Mouse (Mus musculus) forebrain, embryonic 16.5 days (tissue): ENCODE measurements at regions not wholly inside any gene's neighbourhood (a gene's known extent, or its start where the extent isn't known, plus 50 kb on each side); places are given as distances from the start of the nearest gene placed in this dataset.

Source experiments
- ATAC-seq: fragments of 200-750 bp; cut with Nextera tagmentation; 2 replicates; pipeline ENCODE4 v1.8.0; 2017; ENCODE audit warnings: mild to moderate bottlenecking, moderate library complexity
- H3K27ac ChIP-seq: fragments of 300-500 bp; sonication (generic); 2 replicates; pipeline ENCODE4 v1.5.1; 2014; ENCODE audit warnings: low read length, control low read depth
- H3K27me3 ChIP-seq: fragments of 300-500 bp; sonication (generic); replicated peaks from 2 replicates; pipeline ENCODE4 v1.6.1; 2014; ENCODE audit warnings: low read length; ENCODE audit not compliant: control insufficient read depth, insufficient read depth
- H3K36me3 ChIP-seq: fragments of 300-500 bp; sonication (generic); 2 replicates; pipeline ENCODE4 v1.6.1; 2014; ENCODE audit not compliant: control insufficient read depth, insufficient read depth
- H3K4me1 ChIP-seq: fragments of 300-500 bp; sonication (generic); replicated peaks from 2 replicates; pipeline ENCODE4 v1.6.1; 2014; ENCODE audit warnings: low read length; ENCODE audit not compliant: control insufficient read depth, insufficient read depth
- H3K4me2 ChIP-seq: fragments of 300-500 bp; sonication (generic); 2 replicates; pipeline ENCODE4 v1.6.1; 2014; ENCODE audit warnings: mild to moderate bottlenecking, low read length, control low read depth
- H3K4me3 ChIP-seq: fragments of 300-500 bp; sonication (generic); replicated peaks from 2 replicates; pipeline ENCODE4 v1.5.1; 2014; ENCODE audit warnings: mild to moderate bottlenecking, low read length, control low read depth
- H3K9ac ChIP-seq: fragments of 300-500 bp; sonication (generic); replicated peaks from 2 replicates; pipeline ENCODE4 v1.6.1; 2014; ENCODE audit warnings: low read depth, low read length, control low read depth
- H3K9me3 ChIP-seq: fragments of 300-500 bp; sonication (generic); 2 replicates; pipeline ENCODE4 v1.6.1; 2016; ENCODE audit warnings: low read length; ENCODE audit not compliant: control insufficient read depth
- WGBS: fragments of 180-500 bp; shearing (Covaris S2); extraction: QIAGEN DNeasy Blood & Tissue Kit; methylation state at CpG from one replicate; pipeline ENCODE4 v1.1.7; 2014; 5-methylcytosine and 5-hydroxymethylcytosine counted together

DNA sequence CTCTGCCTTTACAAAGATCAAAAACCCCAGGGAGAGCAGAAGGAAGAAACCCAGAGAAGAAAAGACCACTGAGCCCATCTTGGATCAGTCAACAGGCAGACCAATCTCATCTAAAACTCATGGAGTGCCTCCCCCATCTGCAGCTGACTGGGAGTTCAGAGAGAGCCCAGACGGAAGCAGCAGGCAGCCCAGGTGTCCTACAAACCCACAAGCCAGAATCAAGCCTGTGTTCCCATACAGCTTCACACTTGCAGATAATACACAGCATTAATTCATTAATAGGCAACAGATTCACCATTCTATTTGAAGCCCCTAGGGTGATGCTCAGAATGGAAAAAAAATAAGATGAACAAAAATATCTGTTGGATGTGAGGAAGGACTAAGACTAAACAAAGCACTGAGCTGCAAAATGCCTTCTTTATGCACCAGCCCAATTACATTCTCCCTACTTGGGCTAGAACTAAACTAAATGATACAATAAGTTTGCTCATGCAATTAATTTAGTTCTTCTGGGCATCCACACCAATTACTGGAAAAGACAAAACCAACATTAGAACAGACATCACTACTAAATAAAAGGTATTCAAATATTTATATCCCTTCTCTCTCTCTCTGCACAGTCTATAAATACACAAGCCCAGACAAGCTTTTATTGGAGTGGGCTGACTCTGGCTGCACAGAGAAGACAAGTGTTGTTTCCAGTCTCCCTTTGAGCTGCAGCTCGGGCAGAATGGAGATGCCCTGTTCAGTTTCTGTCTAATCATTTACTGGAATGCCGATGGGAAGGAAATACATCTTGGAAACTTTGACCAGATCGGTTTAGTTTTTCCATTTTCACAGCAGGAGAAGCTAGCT is 374.2 kb downstream of the Cbln4 start:
- peaks cover 3% of the 10 kb centered on the region; the same call in 1 of the 2 replicates for H3K4me1 ChIP-seq
- H3K36me3 ChIP-seq: no peaks in the 10 kb centered on the region
- H3K27ac ChIP-seq: no peak overlapping the region
- 12% methylated on average over 4 of the region's 4 CpGs for WGBS
- no peak overlapping the region for H3K9ac ChIP-seq
- ATAC-seq: peak; percentile 47
- H3K9me3 ChIP-seq: no peaks in the 10 kb centered on the region; the same call in 1 of the 2 replicates
- H3K4me2 ChIP-seq: no peak overlapping the region
- no peaks in the 10 kb centered on the region for H3K27me3 ChIP-seq
- no peak overlapping the region for H3K4me3 ChIP-seq

DNA sequence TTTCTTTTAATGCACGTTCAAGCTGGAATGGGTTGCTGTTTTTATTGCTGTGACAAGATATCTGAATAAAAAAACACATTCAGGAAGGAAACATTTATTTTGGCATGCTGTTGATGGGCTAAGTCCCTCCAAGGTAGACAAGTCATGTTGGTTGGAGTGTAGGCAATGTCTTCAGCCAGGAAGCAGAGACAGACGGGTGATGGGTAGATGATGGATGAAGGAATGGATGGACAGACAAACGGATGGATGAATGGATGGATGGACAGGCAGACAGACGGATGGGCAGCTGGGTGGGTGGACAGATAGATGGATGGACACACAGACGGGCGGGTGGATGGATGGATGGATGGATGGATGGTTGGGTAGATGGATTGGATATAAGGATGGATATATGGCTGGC is 380.7 kb downstream of the Cbln4 start:
- 85% methylated on average over 6 of the region's 6 CpGs for WGBS
- no peak overlapping the region for H3K4me2 ChIP-seq

DNA sequence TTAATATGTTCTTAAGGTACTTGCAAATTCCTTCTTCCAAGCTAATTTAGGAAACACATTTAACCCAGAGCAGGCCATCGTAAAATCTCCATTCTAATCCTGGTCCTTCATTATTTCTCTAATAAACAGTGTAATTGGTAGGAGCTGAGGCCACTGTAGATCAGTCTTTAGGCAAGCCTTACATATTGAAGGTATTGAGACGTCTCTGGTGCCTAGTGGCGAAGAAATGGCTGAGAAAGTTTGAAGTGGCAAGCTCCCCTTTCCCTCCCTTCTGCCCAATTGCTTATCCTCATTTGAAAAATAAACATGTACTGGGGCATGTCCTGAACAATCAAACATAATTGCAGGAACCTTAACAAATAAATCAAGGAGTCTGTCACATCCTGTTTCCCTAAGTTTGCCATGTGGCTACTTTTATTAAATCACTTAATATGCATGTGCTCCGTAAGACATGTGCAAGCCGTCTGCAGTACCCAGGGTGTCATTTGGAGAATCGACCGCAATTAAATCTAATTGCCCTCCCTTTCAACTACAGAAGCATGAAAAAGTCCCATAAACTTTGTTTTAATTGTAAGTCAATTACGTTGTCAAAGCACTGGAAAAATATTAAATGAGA is 381.3 kb downstream of the Cbln4 start:
- H3K27me3 ChIP-seq: no peaks in the 10 kb centered on the region
- no peak overlapping the region for H3K4me2 ChIP-seq
- no peaks in the 10 kb centered on the region for H3K4me1 ChIP-seq
- no peak overlapping the region for H3K9ac ChIP-seq
- no peaks in the 10 kb centered on the region for H3K9me3 ChIP-seq
- no peak overlapping the region for H3K4me3 ChIP-seq
- peak; percentile 49; the same call in 1 of the 2 replicates for ATAC-seq
- H3K27ac ChIP-seq: no peak overlapping the region
- 39% methylated on average over 8 of the region's 8 CpGs for WGBS
- no peaks in the 10 kb centered on the region for H3K36me3 ChIP-seq

More for the DNA sequence above, 380.7 kb downstream of the Cbln4 start:
- H3K4me3 ChIP-seq: no peak overlapping the region
- no peaks in the 10 kb centered on the region for H3K36me3 ChIP-seq
- H3K27me3 ChIP-seq: no peaks in the 10 kb centered on the region
- no peaks in the 10 kb centered on the region for H3K4me1 ChIP-seq
- H3K9ac ChIP-seq: no peak overlapping the region
- H3K27ac ChIP-seq: no peak overlapping the region
- H3K9me3 ChIP-seq: no peaks in the 10 kb centered on the region
- no peak for ATAC-seq

DNA sequence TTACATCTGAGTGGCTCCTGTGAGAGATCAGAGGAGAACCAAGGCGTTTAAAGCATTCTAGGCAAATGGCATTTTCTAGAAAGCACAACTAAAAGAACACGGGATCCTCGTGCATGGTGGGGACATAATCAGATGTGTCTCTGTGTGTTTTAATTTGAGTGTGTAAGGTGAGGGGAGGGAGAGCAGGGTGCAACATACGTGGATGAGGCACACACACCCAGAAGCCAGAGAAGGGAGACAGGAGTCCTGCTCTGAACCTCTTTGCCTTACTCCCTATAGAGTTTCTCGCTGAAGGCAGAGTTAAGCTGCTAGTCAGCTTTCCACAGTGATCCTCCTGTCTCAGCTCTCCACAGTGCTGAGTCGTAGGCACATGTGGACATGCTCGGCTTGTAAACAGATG is 386.1 kb downstream of the Cbln4 start:
- no peak for ATAC-seq
- no peak overlapping the region for H3K4me2 ChIP-seq
- H3K9me3 ChIP-seq: no peaks in the 10 kb centered on the region
- H3K36me3 ChIP-seq: no peaks in the 10 kb centered on the region
- H3K4me3 ChIP-seq: no peak overlapping the region
- H3K27ac ChIP-seq: no peak overlapping the region
- no peaks in the 10 kb centered on the region for H3K27me3 ChIP-seq
- WGBS: 51% methylated on average over 7 of the region's 7 CpGs
- H3K9ac ChIP-seq: no peak overlapping the region
- no peaks in the 10 kb centered on the region for H3K4me1 ChIP-seq

DNA sequence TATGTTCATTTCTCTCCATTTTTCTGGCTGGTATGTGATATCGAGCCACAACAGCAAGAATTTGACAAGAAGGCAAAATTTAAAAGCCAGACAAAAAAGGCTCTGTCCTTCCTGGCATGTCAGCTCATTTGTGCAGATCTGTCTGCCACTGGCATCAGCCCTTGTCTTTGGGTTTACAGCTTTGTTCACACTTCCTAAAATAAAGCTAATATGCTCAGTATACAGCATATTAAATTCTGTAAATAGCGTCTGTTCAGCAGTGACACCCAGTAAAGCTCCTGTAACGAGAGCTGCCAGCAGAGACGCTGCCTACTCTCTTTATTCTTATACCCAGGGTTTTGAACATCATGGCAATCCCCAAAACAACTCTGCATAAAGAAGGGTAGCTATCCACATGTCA is 401.5 kb downstream of the Cbln4 start:
- Histone ChIP-seq H3K4me2 (no peak overlapping the region), H3K27ac (no peak overlapping the region), H3K9ac (no peak overlapping the region), H3K9me3 (no peaks in the 10 kb centered on the region), H3K36me3 (no peaks in the 10 kb centered on the region), H3K4me1 (peaks cover 11% of the 10 kb centered on the region), H3K27me3 (no peaks in the 10 kb centered on the region), H3K4me3 (no peak overlapping the region)
- 46% methylated on average over 4 of the region's 4 CpGs for WGBS
- peak; percentile 82 for ATAC-seq

DNA sequence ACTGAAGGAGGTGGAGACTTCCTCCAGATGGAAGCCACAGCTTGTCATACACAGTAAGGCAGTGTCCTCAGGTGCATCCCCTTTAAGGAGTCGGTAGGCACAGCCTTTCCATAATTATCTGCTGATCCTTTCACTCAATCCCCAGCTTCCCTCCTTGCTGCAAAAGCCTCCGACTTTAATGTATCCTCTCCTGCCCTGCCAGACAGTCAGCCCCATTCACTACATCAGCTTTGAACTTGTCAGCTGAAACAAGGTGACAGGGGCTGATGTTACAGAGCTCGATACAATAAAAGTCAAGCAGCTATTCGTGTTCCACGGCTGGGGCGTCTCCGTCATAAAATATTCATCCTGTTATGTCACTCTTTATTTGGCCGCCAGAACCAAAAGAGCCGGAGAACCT is 402.8 kb downstream of the Cbln4 start:
- H3K9ac ChIP-seq: no peak overlapping the region
- H3K36me3 ChIP-seq: no peaks in the 10 kb centered on the region
- no peak overlapping the region for H3K4me2 ChIP-seq
- peaks cover 11% of the 10 kb centered on the region for H3K4me1 ChIP-seq
- H3K9me3 ChIP-seq: no peaks in the 10 kb centered on the region
- 79% methylated on average over 9 of the region's 9 CpGs for WGBS
- H3K27ac ChIP-seq: no peak overlapping the region
- H3K4me3 ChIP-seq: no peak overlapping the region
- no peaks in the 10 kb centered on the region; the same call in 1 of the 2 replicates for H3K27me3 ChIP-seq
- no peak for ATAC-seq

DNA sequence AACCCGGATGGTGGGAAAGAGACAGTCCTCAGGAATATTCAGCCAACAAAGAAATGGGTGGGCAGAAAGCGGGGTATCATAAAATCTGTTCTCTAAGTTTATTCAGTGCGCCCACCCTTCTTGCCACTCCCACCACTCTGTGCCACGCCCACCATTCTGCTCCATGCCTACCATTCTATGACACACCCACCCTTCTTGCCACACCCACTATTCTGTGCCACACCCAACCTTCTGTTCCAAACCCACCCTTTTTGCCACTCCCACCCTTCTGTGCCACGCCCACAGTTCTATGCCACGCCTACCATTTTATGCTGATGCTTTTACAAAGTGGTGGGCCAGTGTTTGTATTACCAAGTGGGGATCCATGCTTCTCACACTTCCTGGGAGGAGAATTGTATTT is 404.3 kb downstream of the Cbln4 start:
- H3K4me1 ChIP-seq: peaks cover 11% of the 10 kb centered on the region
- no peak for ATAC-seq
- WGBS: 91% methylated on average over 6 of the region's 6 CpGs

DNA sequence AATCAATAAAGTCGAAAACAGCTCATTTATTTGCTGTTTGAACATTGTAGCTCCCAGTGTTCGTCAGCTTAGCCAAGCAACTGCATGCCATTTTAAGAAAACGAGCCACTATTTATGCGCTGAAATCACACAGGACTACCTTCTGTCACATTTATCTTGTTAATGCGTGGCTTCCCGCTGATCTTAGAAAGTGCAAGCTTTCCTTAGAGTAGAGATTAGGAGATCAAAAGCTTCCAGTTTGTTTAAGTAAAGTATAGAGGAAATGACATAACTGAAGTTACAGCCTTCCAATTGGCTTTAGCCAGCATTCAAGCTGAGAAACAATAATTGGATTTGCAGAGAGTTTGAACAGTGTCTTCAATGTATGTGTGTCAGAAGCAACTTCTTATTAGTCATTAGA is 406.4 kb downstream of the Cbln4 start:
- H3K27me3 ChIP-seq: peaks cover 5% of the 10 kb centered on the region; the same call in 1 of the 2 replicates
- ATAC-seq: no peak

More for the DNA sequence above, 404.3 kb downstream of the Cbln4 start:
- peaks cover 3% of the 10 kb centered on the region; the same call in 1 of the 2 replicates for H3K27me3 ChIP-seq
- no peak overlapping the region for H3K9ac ChIP-seq
- H3K36me3 ChIP-seq: no peaks in the 10 kb centered on the region
- no peaks in the 10 kb centered on the region for H3K9me3 ChIP-seq
- no peak overlapping the region for H3K4me3 ChIP-seq
- H3K4me2 ChIP-seq: no peak overlapping the region
- no peak overlapping the region for H3K27ac ChIP-seq

DNA sequence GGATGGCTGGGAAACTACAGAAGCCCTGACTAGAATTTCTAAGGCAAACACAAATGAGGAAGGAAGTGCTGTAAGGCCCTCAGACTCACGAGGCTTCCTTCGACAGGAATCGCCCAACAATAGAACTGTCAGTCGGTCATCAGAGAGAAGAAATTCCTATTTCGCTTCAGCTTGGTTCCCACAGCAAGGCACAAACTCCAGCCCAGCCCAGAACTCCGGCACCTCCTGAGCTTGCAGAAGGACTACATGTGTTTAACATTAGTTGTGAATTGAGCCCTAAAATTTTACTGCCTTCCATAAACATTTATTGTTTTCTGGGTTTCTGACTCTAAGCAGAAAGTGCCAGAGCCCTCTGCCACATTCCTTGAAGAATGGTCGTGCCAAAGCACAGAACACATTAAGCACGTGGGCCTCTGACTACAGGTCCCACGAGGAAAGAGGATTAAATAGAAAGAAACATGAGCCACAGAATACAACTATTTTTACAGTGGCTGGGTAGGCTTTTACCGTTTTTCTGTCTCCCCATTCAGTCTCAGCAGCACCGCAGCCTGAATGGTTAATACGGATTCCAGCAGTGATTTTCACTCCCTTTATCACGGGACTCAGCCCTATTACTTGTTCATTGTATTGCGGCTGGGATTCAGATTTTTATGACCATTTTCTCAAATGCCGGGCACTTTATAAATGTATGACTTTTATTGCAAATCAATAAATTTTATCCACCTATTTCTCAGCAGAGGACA is 409.7 kb downstream of the Cbln4 start:
- peaks cover 5% of the 10 kb centered on the region; the same call in 1 of the 2 replicates for H3K27me3 ChIP-seq
- no peaks in the 10 kb centered on the region for H3K9me3 ChIP-seq
- H3K27ac ChIP-seq: no peak overlapping the region
- H3K9ac ChIP-seq: no peak overlapping the region
- ATAC-seq: no peak
- no peak overlapping the region for H3K4me3 ChIP-seq
- peaks cover 4% of the 10 kb centered on the region; the same call in 1 of the 2 replicates for H3K4me1 ChIP-seq
- WGBS: 43% methylated on average over 15 of the region's 15 CpGs
- no peak overlapping the region for H3K4me2 ChIP-seq
- no peaks in the 10 kb centered on the region for H3K36me3 ChIP-seq

More for the DNA sequence above, 406.4 kb downstream of the Cbln4 start:
- Histone ChIP-seq H3K4me3 (no peak overlapping the region), H3K9ac (no peak overlapping the region), H3K36me3 (no peaks in the 10 kb centered on the region), H3K4me2 (no peak overlapping the region), H3K27ac (no peak overlapping the region), H3K4me1 (peaks cover 11% of the 10 kb centered on the region), H3K9me3 (no peaks in the 10 kb centered on the region)
- 12% methylated on average over 6 of the region's 6 CpGs for WGBS
